Mouse (Mus musculus) gastrocnemius, postnatal 36 days (tissue): Measurements from ENCODE around the gene BC061237. TPM values are rescaled to one million over a fixed set of nuclear protein-coding genes. Genes with fewer than 3 reads are reported as not detected.
"Not testable (repeated sequence)": the region's sequence is repeated elsewhere in the genome, so short reads cannot be mapped to it uniquely, and the experiment has no call there.

Experiments
- DNase-seq, 2 experiments: peaks; one replicate each; pipeline ENCODE4 v3.0.0; 2022
- intact Hi-C: fragments of 180-260 bp; cut with DNase I; formaldehyde crosslinking; loops from one replicate; pipeline ENCODE4 v1.15.1; 2025
- long read RNA-seq, 2 experiments: library from polyadenylated mRNA; stranded (forward); transcript quantifications; one replicate each; pipeline ENCODE4 v2.0.0; 2021
- total RNA-seq, 2 experiments: library from RNA; stranded (reverse); gene quantifications; 2 replicates each; pipeline ENCODE4 v1.2.3; 2021

The BC061237 gene
- not detected for total RNA-seq
- long read RNA-seq, experiment 1: 0 reads
- long read RNA-seq, experiment 2: 0 reads

DNA sequence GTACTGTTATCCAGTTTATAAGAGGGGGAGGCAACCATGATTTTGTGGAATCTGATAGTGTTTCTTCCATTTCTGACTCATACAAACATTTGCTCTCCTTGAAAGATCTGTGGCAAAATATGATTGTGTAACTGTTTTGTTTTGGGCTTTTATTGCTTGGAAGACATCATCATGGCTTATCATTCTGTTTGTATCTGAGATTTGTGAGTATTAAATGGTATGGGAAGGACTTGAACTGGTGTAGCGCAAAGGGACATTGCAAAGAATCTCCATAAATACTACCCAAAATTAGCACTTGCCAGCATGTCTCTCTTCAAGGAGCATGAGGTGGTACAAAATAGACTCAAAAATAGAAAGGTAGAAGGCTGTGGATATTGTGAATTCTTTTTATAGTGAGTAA, at the start of gene BC061237:
BC061237 (plus strand) TSS at position 301 of the 400 bp plus-strand sequence.
- DNase-seq, intact Hi-C loops: not testable (repeated sequence)

DNA sequence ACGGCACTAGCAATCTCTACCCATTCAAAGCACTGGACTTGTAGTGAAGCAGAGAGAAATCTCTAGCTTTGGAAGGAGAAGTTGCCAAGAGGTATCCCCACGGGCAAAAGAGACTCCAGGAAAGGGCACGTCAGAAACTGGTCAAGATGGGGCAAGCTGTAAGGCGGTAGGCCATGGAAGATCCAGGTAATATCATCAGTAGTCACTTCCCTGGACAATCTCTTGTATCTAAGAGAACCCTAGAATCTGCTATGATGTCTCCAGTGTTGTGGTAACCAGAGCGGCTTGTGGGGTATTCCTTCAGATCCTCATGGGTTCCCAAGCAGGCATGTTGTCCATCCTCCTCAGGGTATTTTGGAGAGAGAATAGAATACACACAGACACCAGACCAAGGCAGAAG, 25.7 kb downstream of the BC061237 start, which contains the start of gene Gm17093:
Gm17093 (plus strand) TSS at position 301 of the 400 bp plus-strand sequence.
- intact Hi-C loops, DNase-seq: not testable (repeated sequence)

DNA sequence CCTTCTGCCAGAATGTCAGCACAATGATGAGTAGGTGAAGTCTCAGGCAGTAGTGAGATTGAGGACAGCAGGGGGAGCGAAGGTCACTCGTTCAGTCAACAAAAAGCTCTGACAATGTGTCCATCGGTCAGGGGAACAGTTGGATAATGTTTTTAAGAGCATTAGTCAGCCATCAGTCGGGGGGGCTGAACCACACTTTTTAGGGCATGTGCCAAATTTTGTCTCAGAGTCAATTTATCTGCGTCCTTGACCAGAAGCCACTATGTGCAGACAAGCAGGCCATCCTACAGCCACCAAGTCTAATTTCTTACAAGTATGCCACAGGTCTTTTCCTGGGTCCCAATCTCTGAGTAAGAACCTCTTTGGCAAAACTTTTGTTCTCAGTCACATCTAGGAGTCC, 55.7 kb downstream of the BC061237 start:
- DNase-seq, intact Hi-C loops: not testable (repeated sequence)

Other genes with a start within 250 kb of the BC061237 start
- gene Gm8220, start 206.9 kb upstream of the BC061237 start, total RNA-seq: not detected
- gene Gm5930, start 153.9 kb upstream of the BC061237 start, total RNA-seq: not detected
- not detected for gene Gm8229, start 127.1 kb upstream of the BC061237 start, total RNA-seq
- gene Gm3371, start 81.8 kb upstream of the BC061237 start, total RNA-seq: not detected
- not detected for gene Gm8232, start 58.8 kb upstream of the BC061237 start, total RNA-seq
- not detected for gene Gm17093, start 25.8 kb downstream of the BC061237 start, total RNA-seq
- not detected for gene Gm8247, start 90.7 kb downstream of the BC061237 start, total RNA-seq
- not detected for gene Gm5624, start 135.5 kb downstream of the BC061237 start, total RNA-seq
- gene Gm8257, start 214.0 kb downstream of the BC061237 start, total RNA-seq: not detected